Mouse (Mus musculus) stomach, postnatal 0 days (tissue): Measurements from ENCODE around the gene Ryk.

Experiments used
- CTCF ChIP-seq: IDR thresholded peaks from 2 replicates; pipeline ENCODE4 v1.5.1; 2016; ENCODE audit warnings: antibody characterized with exemption, low read depth, mild to moderate bottlenecking, moderate library complexity
- EP300 ChIP-seq: optimal IDR thresholded peaks from 2 replicates; pipeline ENCODE3; 2016; ENCODE audit warnings: antibody characterized with exemption

GRCm38 (mm10) chr9:102843577-102843976 is 8.9 kb downstream of the Ryk start:
- no peak for TF ChIP-seq CTCF
- TF ChIP-seq EP300, result no peak
